Mouse (Mus musculus): ENCODE results near the gene Kdm8.

The Kdm8 gene

DNA sequence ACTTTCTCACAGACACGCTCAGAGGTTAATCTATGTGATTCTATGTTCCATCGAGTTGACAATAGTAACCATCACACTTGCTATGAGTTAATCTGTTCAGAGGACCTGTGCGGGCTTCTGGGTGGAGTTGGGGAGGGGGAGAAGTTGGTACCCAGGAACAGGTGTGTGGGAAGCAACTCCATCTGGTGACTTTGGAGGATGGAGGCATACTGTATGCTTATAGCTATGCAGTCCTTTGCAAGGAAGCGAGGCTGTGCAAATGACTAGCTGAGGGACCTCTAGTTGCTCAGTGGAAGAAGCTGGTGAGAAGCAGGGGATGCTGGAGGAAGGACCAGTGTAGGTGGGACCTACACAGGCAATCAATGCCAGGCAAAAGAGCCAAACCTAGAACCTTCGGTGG, 60.1 kb downstream of the Kdm8 start:
- no peak for DNase-seq

DNA sequence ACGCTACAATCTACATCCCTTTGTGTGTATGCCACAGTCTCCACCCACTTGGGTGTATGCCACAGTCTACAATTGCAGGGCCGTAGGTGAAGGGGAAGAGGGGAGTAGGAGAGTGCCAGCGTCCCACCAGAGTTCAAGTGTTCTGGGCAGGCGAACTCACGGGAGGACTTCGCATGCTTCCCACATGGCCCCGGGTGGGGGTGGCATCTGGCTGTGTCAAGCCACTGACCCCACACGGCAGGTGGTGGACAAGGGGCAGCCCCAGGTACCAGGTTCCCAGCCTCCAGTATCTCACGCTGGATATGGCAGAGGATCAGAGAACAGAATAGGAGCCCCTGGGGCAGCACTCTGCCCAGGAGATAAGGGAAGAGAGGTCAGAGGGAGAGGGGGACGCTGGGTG, 61.1 kb downstream of the Kdm8 start:
- no peak for DNase-seq

DNA sequence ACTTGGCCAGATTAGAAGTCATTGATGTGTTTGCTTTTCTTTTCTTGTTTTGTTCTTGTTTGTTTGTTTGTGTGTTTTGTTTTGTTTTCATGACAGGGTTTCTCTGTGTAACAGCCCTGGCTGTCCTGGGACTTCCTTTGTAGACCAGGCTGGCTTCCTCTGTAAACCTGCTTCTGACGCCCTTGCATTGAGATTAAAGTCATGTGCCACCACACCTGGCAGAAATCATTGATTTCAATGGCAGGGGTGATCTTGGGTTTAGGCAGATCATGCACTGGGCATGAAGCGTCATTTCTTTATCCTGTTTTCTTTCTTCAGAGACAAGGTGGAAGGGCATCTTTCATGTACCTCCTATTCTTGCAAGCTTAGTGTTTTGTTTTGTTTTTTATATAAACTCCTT, 62.8 kb downstream of the Kdm8 start:
- DNase-seq: no peak

DNA sequence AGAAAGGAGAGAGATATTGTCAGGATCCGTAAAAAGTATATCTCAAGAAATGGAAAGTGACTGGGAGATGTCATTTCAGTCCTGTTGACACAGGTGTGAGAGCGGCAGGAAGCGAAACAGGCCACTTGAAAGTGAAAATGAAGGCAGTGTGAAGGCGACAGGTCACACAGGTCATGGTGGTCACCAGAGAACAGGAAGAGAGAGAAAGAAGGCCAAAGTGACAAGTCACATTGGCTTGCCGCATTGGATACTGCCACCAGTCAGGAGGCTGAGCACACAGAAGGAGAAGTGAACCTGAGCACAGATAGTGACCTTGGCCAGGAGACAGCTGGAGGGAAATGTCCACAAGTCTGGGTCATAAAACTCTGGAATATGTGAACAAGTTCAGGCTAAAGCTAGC, 67.0 kb downstream of the Kdm8 start:
- no peak for DNase-seq

DNA sequence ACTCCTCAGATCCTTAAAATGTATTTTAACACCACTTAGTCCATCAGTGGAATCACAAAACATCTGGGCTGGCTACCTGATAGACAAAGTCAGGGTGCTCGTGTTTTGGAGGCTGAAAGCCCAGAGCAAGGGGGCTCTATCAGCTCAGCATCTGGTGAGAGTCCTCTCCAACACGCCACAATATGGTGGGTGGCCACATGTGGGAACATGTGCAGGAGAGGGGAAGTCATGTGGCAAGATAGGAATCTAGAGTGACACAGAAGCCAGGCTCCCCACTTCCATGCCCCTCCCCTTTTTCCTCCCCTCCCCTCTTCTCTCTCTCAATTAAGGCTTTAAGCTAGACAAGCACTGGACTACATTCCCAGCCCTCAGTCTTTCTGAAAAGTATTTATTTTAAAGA, 67.4 kb downstream of the Kdm8 start:
- no peak for DNase-seq

Measured in embryo, embryonic 11 days (tissue).